Mouse (Mus musculus) brain, embryonic 14.5 days (tissue): ENCODE measurements at regions not wholly inside any gene's neighbourhood (a gene's known extent, or its start where the extent isn't known, plus 50 kb on each side); places are given as distances from the start of the nearest gene placed in this dataset.

ENCODE experiments used
- CTCF ChIP-seq: fragments of 200-500 bp; IDR thresholded peaks from 2 replicates; pipeline ENCODE4 v1.5.1; 2012; ENCODE audit warnings: inconsistent platforms, mild to moderate bottlenecking, moderate library complexity, borderline replicate concordance; ENCODE audit not compliant: insufficient read depth, insufficient read length; ENCODE audit errors: extremely low read depth
- POLR2A ChIP-seq: fragments of 200-500 bp; IDR thresholded peaks from 2 replicates; pipeline ENCODE4 v1.6.1; 2012; ENCODE audit warnings: mild to moderate bottlenecking, inconsistent platforms, borderline replicate concordance; ENCODE audit not compliant: poor library complexity, insufficient read depth, insufficient read length, severe bottlenecking; ENCODE audit errors: extremely low read depth

DNA sequence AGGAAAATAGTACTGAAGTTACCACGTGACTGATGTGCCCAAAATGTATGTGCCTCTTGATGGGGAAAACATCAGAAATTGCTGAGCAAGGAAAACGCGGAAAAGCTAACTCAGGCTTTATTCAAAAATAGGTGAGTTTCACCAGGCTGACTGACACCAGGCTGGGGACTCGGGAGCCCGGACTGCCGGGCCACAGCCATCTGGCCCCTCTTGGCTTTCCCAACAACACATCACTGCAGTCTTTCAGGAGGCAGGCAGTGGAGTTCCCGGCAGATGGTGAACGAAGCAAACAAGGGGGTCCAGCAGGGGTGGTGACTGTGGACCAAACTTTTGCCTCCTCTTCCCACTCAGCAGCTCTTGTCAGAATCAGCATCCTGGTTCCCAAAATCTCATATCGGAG, 174.2 kb downstream of the Prdm2 start:
- TF ChIP-seq CTCF (no peak), POLR2A (no peak)
